Mouse (Mus musculus): ENCODE results near the gene Dhx15.

Dhx15 gene

DNA sequence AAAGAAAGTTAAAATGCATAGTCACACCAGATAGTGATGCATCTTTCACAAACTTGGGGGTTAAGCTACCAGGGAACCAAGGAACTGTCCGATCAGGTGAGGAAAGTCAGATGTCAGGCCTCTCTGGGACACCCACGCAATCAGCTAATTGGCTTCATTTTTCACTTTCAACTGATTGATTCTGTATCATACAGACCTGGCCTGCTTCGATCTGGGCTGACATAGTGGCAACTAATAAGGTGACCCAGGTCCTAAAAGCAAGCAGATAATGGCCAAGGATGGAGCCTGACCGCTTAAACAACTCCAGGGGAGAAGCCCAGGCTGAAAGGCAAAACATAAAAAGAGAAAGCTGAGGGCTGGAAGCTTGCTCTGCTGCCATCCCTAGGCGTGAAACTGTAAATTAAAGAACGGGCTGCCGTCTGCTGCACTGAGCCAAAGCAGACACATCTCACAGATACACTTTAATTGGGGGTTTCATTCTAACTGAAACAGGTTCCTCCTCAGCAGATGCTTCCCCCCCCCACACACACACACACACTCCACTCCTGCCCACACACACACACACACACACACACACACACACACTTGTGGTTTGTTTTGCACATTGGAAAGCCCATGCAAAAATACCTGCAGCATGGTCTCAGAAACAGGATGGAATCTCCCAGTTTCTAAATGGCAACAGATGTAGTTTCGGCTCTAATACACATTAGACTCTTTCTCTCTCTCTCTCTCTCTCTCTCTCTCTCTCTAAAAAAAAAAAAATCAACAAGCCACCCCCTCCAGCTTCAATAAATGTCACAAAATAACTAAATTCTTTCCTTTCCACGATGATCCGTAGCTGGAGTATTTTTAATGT, 79.3 kb downstream of the Dhx15 start:
- DNase-seq (ENCODE audit: low spot score in 2 of 2), result no peak

All from heart, adult 9 months (tissue).